Mouse (Mus musculus) forebrain, embryonic 12.5 days (tissue): ENCODE measurements around the gene Hsd17b3. TPM values are rescaled to one million over a fixed set of nuclear protein-coding genes. Genes with fewer than 3 reads are reported as not detected.

ENCODE experiments used
- polyA plus RNA-seq: library from polyadenylated mRNA; unstranded; fragments of >200 nt; fragmentation: Nextera tagmentation; extraction: Ambion mirVana; gene quantifications from 2 replicates; pipeline ENCODE4 v1.2.1, GENCODE M21; 2016

Gene Hsd17b3
- polyA plus RNA-seq, 1 experiment from 2014 or later = not detected

Other genes starting within 250 kb of the Hsd17b3 start
- gene Slc35d2, start 40.1 kb upstream of the Hsd17b3 start, polyA plus RNA-seq = 1.3 and 1.9 TPM in 2 replicates
- gene Zfp367, start 64.0 kb upstream of the Hsd17b3 start, polyA plus RNA-seq = 27.9 and 29.3 TPM in 2 replicates
- gene Habp4, start 72.6 kb upstream of the Hsd17b3 start, polyA plus RNA-seq = 20.0 and 20.6 TPM in 2 replicates
- gene Cdc14b, start 186.1 kb upstream of the Hsd17b3 start, polyA plus RNA-seq = 8.3 and 11.2 TPM in 2 replicates
- 15.7 and 16.9 TPM in 2 replicates for gene Aaed1, start 223.5 kb upstream of the Hsd17b3 start, polyA plus RNA-seq